Mouse (Mus musculus) retina, adult 2 months (tissue): Measurements from ENCODE around the gene Col4a3bp.

Source experiments
- DNase-seq: peaks from one replicate; pipeline ENCODE4 v3.0.0-alpha.2; 2012; ENCODE audit warnings: low read depth, low spot score

Gene Col4a3bp

GRCm38 (mm10) chr13:96541381-96541780 lies 1.0 kb upstream of the Col4a3bp start:
- DNase-seq = no peak

- DNase-seq = no peak
Observed at GRCm38 (mm10) chr13:96542901-96543891, 778 bp downstream of the Col4a3bp start.

- DNase-seq = no peak
Observed at GRCm38 (mm10) chr13:96544506-96544905, 2.1 kb downstream of the Col4a3bp start.

- DNase-seq = no peak
Observed at GRCm38 (mm10) chr13:96547250-96547649, 4.8 kb downstream of the Col4a3bp start.

- DNase-seq = no peak
Observed at GRCm38 (mm10) chr13:96547941-96548340, 5.5 kb downstream of the Col4a3bp start.

GRCm38 (mm10) chr13:96555099-96555498 lies 12.7 kb downstream of the Col4a3bp start:
- DNase-seq = no peak

GRCm38 (mm10) chr13:96567977-96568376 lies 25.6 kb downstream of the Col4a3bp start:
- no peak for DNase-seq

- no peak for DNase-seq
Observed at GRCm38 (mm10) chr13:96570313-96571015, 28.0 kb downstream of the Col4a3bp start.

- no peak for DNase-seq
Observed at GRCm38 (mm10) chr13:96571016-96571361, 28.6 kb downstream of the Col4a3bp start.

- no peak for DNase-seq
Observed at GRCm38 (mm10) chr13:96574170-96574569, 31.8 kb downstream of the Col4a3bp start.

GRCm38 (mm10) chr13:96579104-96579503 lies 36.7 kb downstream of the Col4a3bp start:
- no peak for DNase-seq

- DNase-seq = no peak
Observed at GRCm38 (mm10) chr13:96579979-96580378, 37.6 kb downstream of the Col4a3bp start.

- no peak for DNase-seq
Observed at GRCm38 (mm10) chr13:96584201-96584600, 41.8 kb downstream of the Col4a3bp start.

- DNase-seq = no peak
Observed at GRCm38 (mm10) chr13:96586540-96586939, 44.1 kb downstream of the Col4a3bp start.

- no peak for DNase-seq
Observed at GRCm38 (mm10) chr13:96588642-96589041, 46.2 kb downstream of the Col4a3bp start.

GRCm38 (mm10) chr13:96593621-96594020 lies 51.2 kb downstream of the Col4a3bp start:
- DNase-seq = peak; percentile 67

- DNase-seq = no peak
Observed at GRCm38 (mm10) chr13:96594070-96594469, 51.7 kb downstream of the Col4a3bp start.

GRCm38 (mm10) chr13:96599182-96599581 lies 56.8 kb downstream of the Col4a3bp start:
- DNase-seq = no peak

- no peak for DNase-seq
Observed at GRCm38 (mm10) chr13:96604242-96604641, 61.8 kb downstream of the Col4a3bp start.

- no peak for DNase-seq
Observed at GRCm38 (mm10) chr13:96614615-96615014, 72.2 kb downstream of the Col4a3bp start.

- no peak for DNase-seq
Observed at GRCm38 (mm10) chr13:96620891-96621290, 78.5 kb downstream of the Col4a3bp start.

GRCm38 (mm10) chr13:96630396-96630795 lies 88.0 kb downstream of the Col4a3bp start:
- DNase-seq = no peak

- no peak for DNase-seq
Observed at GRCm38 (mm10) chr13:96644168-96644567, 101.8 kb downstream of the Col4a3bp start.
